Mouse (Mus musculus) adrenal gland, adult (tissue): ENCODE results near the gene Actl10.
A peak's percentile ranks its signal among the peaks of the same experiment; 100 is the strongest.

Experiments used
- DNase-seq, 2 experiments: peaks; one replicate each; pipeline ENCODE4 v3.0.0; 2022 to 2023; ENCODE audit warnings: low spot score in 1 of 2; ENCODE audit not compliant: inconsistent age in 2 of 2

Actl10 gene

GRCm38 (mm10) chr2:154577744-154578067 is 26.1 kb downstream of the Actl10 start:
- no peak for DNase-seq

- DNase-seq: peak in 1 of 2 experiments; percentile 62
Measured at GRCm38 (mm10) chr2:154580586-154580985, 29.0 kb downstream of the Actl10 start.

- no peak for DNase-seq
Measured at GRCm38 (mm10) chr2:154581421-154581820, 29.8 kb downstream of the Actl10 start.

GRCm38 (mm10) chr2:154583906-154584872 is 32.6 kb downstream of the Actl10 start:
- DNase-seq: peak in 1 of 2 experiments; percentile 39

GRCm38 (mm10) chr2:154584931-154585601 is 33.5 kb downstream of the Actl10 start:
- DNase-seq: no peak

- peak in 1 of 2 experiments; percentile 63 for DNase-seq
Measured at GRCm38 (mm10) chr2:154586405-154586804, 34.8 kb downstream of the Actl10 start.

GRCm38 (mm10) chr2:154589051-154589450 is 37.5 kb downstream of the Actl10 start:
- DNase-seq: no peak

- DNase-seq: peak in 1 of 2 experiments; percentile 23
Measured at GRCm38 (mm10) chr2:154591239-154591638, 39.7 kb downstream of the Actl10 start.

GRCm38 (mm10) chr2:154593025-154593424 is 41.4 kb downstream of the Actl10 start:
- DNase-seq: peak in 1 of 2 experiments; percentile 79

GRCm38 (mm10) chr2:154595775-154596174 is 44.2 kb downstream of the Actl10 start:
- DNase-seq: peak in 1 of 2 experiments; percentile 43

GRCm38 (mm10) chr2:154597399-154597798 is 45.8 kb downstream of the Actl10 start:
- peak in 1 of 2 experiments; percentile 36 for DNase-seq

- DNase-seq: peak in 1 of 2 experiments; percentile 3
Measured at GRCm38 (mm10) chr2:154600586-154600985, 49.0 kb downstream of the Actl10 start.

GRCm38 (mm10) chr2:154601324-154601723 is 49.7 kb downstream of the Actl10 start:
- DNase-seq: peak in 1 of 2 experiments; percentile 36
